Mouse (Mus musculus) monocyte, adult 5-6 weeks (primary cell): Measurements from ENCODE around the gene Ldlrad1. TPM values are rescaled to one million over a fixed set of nuclear protein-coding genes. Genes with fewer than 3 reads are reported as not detected.

Source experiments
- ATAC-seq: fragments of 153-309, 156-312 bp; replicated peaks from 2 replicates; pipeline ENCODE4 v1.8.0; 2017; ENCODE audit warnings: mild to moderate bottlenecking; ENCODE audit not compliant: low TSS enrichment, insufficient number of reproducible peaks, severe bottlenecking, poor library complexity, low FRiP score
- total RNA-seq: library from RNA; stranded (forward); fragments of 200-1000, 200-491, 200-594 nt; gene quantifications from 3 replicates; pipeline ENCODE4 v1.2.3, GENCODE M21; 2017

Ldlrad1 gene
- total RNA-seq, 1 experiment from 2014 or later: not detected

GRCm38 (mm10) chr4:107203001-107203400 lies 6.0 kb upstream of the Ldlrad1 start:
- no peak for ATAC-seq

- no peak for ATAC-seq
Observed at GRCm38 (mm10) chr4:107207016-107207415, 2.0 kb upstream of the Ldlrad1 start.

- no peak for ATAC-seq
Observed at GRCm38 (mm10) chr4:107210483-107211097, 1.6 kb downstream of the Ldlrad1 start.

- no peak for ATAC-seq
Observed at GRCm38 (mm10) chr4:107211465-107211864, 2.5 kb downstream of the Ldlrad1 start.

GRCm38 (mm10) chr4:107211936-107212335 lies 3.0 kb downstream of the Ldlrad1 start:
- no peak for ATAC-seq

- no peak for ATAC-seq
Observed at GRCm38 (mm10) chr4:107213279-107214011, 4.5 kb downstream of the Ldlrad1 start.

- no peak for ATAC-seq
Observed at GRCm38 (mm10) chr4:107217574-107217973, 8.6 kb downstream of the Ldlrad1 start.

- ATAC-seq: no peak
Observed at GRCm38 (mm10) chr4:107221524-107221923, 12.5 kb downstream of the Ldlrad1 start.

- ATAC-seq: no peak
Observed at GRCm38 (mm10) chr4:107223225-107224204, 14.5 kb downstream of the Ldlrad1 start.

- ATAC-seq: no peak
Observed at GRCm38 (mm10) chr4:107226313-107226712, 17.3 kb downstream of the Ldlrad1 start.

GRCm38 (mm10) chr4:107232219-107232618 lies 23.2 kb downstream of the Ldlrad1 start:
- ATAC-seq: no peak

GRCm38 (mm10) chr4:107238253-107238652 lies 29.3 kb downstream of the Ldlrad1 start:
- ATAC-seq: no peak

- ATAC-seq: no peak
Observed at GRCm38 (mm10) chr4:107240196-107240595, 31.2 kb downstream of the Ldlrad1 start.

GRCm38 (mm10) chr4:107243365-107244333 lies 34.7 kb downstream of the Ldlrad1 start:
- ATAC-seq: no peak

GRCm38 (mm10) chr4:107245368-107245767 lies 36.4 kb downstream of the Ldlrad1 start:
- ATAC-seq: no peak

GRCm38 (mm10) chr4:107246040-107246439 lies 37.1 kb downstream of the Ldlrad1 start:
- no peak for ATAC-seq

GRCm38 (mm10) chr4:107247110-107247509 lies 38.1 kb downstream of the Ldlrad1 start:
- ATAC-seq: no peak

- no peak for ATAC-seq
Observed at GRCm38 (mm10) chr4:107248061-107248460, 39.1 kb downstream of the Ldlrad1 start.
